Mouse (Mus musculus) lung, postnatal 0 days (tissue): ENCODE measurements around the gene Gm44973. TPM values are rescaled to one million over a fixed set of nuclear protein-coding genes. Genes with fewer than 3 reads are reported as not detected.

Experiments
- ATAC-seq: fragments of 200-750 bp; cut with Nextera tagmentation; 2 replicates; pipeline ENCODE4 v1.8.0; 2017; ENCODE audit warnings: moderate library complexity
- DNase-seq: peaks from one replicate; pipeline ENCODE4 v3.0.0-alpha.2; 2016; ENCODE audit warnings: low spot score
- H3K27ac ChIP-seq: fragments of 300-500 bp; sonication (generic); 2 replicates; pipeline ENCODE4 v1.5.1; 2014; ENCODE audit warnings: antibody characterized with exemption, mild to moderate bottlenecking, low read length, mixed read lengths
- H3K27me3 ChIP-seq: fragments of 300-500 bp; sonication (generic); replicated peaks from 2 replicates; pipeline ENCODE4 v1.6.1; 2014; ENCODE audit warnings: low read length, mixed read lengths; ENCODE audit not compliant: insufficient read depth
- H3K36me3 ChIP-seq: fragments of 300-500 bp; sonication (generic); 2 replicates; pipeline ENCODE4 v1.6.1; 2014; ENCODE audit warnings: low read length, mixed read lengths; ENCODE audit not compliant: insufficient read depth
- H3K4me1 ChIP-seq: fragments of 300-500 bp; sonication (generic); 2 replicates; pipeline ENCODE4 v1.6.1; 2014; ENCODE audit warnings: antibody characterized with exemption, low read depth, low read length, mixed read lengths; ENCODE audit not compliant: insufficient read depth
- H3K4me2 ChIP-seq: fragments of 300-500 bp; sonication (generic); replicated peaks from 2 replicates; pipeline ENCODE4 v1.6.1; 2014; ENCODE audit warnings: low read depth, mild to moderate bottlenecking, low read length, moderate library complexity, mixed read lengths
- H3K4me3 ChIP-seq: fragments of 300-500 bp; sonication (generic); 2 replicates; pipeline ENCODE4 v1.5.1; 2014; ENCODE audit warnings: low read depth, low read length
- H3K9ac ChIP-seq: fragments of 300-500 bp; sonication (generic); replicated peaks from 2 replicates; pipeline ENCODE4 v1.6.1; 2014; ENCODE audit warnings: low read depth, mild to moderate bottlenecking
- H3K9me3 ChIP-seq: fragments of 300-500 bp; sonication (generic); 2 replicates; pipeline ENCODE4 v1.6.1; 2016; ENCODE audit warnings: low read length, mixed read lengths
- CTCF ChIP-seq: IDR thresholded peaks from 2 replicates; pipeline ENCODE4 v1.5.1; 2016; ENCODE audit warnings: antibody characterized with exemption, mild to moderate bottlenecking
- EP300 ChIP-seq: IDR thresholded peaks from 2 replicates; pipeline ENCODE4 v1.6.1; 2016; ENCODE audit warnings: antibody characterized with exemption, mild to moderate bottlenecking, control low read depth
- WGBS: fragments of 180-500 bp; shearing (Covaris S2); extraction: QIAGEN DNeasy Blood & Tissue Kit; methylation state at CpG from one replicate; pipeline ENCODE4 v1.1.7; 2014; 5-methylcytosine and 5-hydroxymethylcytosine counted together
- polyA plus RNA-seq: library from polyadenylated mRNA; unstranded; fragments of >200 nt; fragmentation: Nextera tagmentation; extraction: Ambion mirVana; gene quantifications from 2 replicates; pipeline ENCODE4 v1.2.1, GENCODE M21; 2015

Gene Gm44973
- polyA plus RNA-seq, 1 experiment from 2014 or later, result 4.4 TPM

- DNase-seq, result no peak
- Histone ChIP-seq H3K27ac (peak overlapping the region; percentile 98), H3K9me3 (no peaks in the 10 kb centered on the region), H3K4me1 (0 out of 2 replicates have a peak, but pooled peaks cover 4% of the 10 kb centered on the region), H3K4me2 (peak overlapping the region; percentile 73), H3K36me3 (no peaks in the 10 kb centered on the region), H3K9ac (peak overlapping the region; percentile 96), H3K4me3 (peak overlapping the region; percentile 84), H3K27me3 (no peaks in the 10 kb centered on the region)
- 0% methylated on average over 8 of the region's 15 CpGs for WGBS
- no peak for TF ChIP-seq CTCF
- TF ChIP-seq EP300, result no peak
- peak; percentile 2; the same call in 1 of the 2 replicates for ATAC-seq
These were observed 5.4 kb downstream of the Gm44973 start for GRCm38 (mm10) chr7:5020685-5021084.

- ATAC-seq, result no peak
- H3K36me3 ChIP-seq, result no peaks in the 10 kb centered on the region
- TF ChIP-seq EP300, result no peak
- no peak for TF ChIP-seq CTCF
- H3K27me3 ChIP-seq, result no peaks in the 10 kb centered on the region
- H3K9me3 ChIP-seq, result no peaks in the 10 kb centered on the region
- H3K4me3 ChIP-seq, result peak overlapping the region; percentile 84
- WGBS, result 43% methylated on average over 5 of the region's 5 CpGs
- 0 out of 2 replicates have a peak, but pooled peaks cover 4% of the 10 kb centered on the region for H3K4me1 ChIP-seq
- peak overlapping the region; percentile 98 for H3K27ac ChIP-seq
- no peak for DNase-seq
- H3K9ac ChIP-seq, result peak overlapping the region; percentile 96
- peak overlapping the region; percentile 73 for H3K4me2 ChIP-seq
These were observed 5.9 kb downstream of the Gm44973 start for GRCm38 (mm10) chr7:5021197-5021596.

GRCm38 (mm10) chr7:5029543-5029942 lies 14.2 kb downstream of the Gm44973 start:
- no peaks in the 10 kb centered on the region for H3K4me1 ChIP-seq
- no peak overlapping the region for H3K4me2 ChIP-seq
- WGBS, result 95% methylated on average over 22 of the region's 22 CpGs
- DNase-seq (no peak), ATAC-seq (no peak)
- no peak overlapping the region for H3K27ac ChIP-seq
- no peaks in the 10 kb centered on the region for H3K27me3 ChIP-seq
- H3K36me3 ChIP-seq, result peaks cover 50% of the 10 kb centered on the region
- no peak for TF ChIP-seq EP300
- TF ChIP-seq CTCF, result no peak
- H3K9me3 ChIP-seq, result peaks cover 25% of the 10 kb centered on the region
- no peak overlapping the region for H3K4me3 ChIP-seq
- no peak overlapping the region for H3K9ac ChIP-seq

- peaks cover 25% of the 10 kb centered on the region for H3K9me3 ChIP-seq
- ATAC-seq, result no peak
- no peak overlapping the region for H3K9ac ChIP-seq
- H3K4me2 ChIP-seq, result no peak overlapping the region
- no peak for TF ChIP-seq EP300
- TF ChIP-seq CTCF, result no peak
- no peak overlapping the region for H3K27ac ChIP-seq
- H3K36me3 ChIP-seq, result peaks cover 53% of the 10 kb centered on the region
- no peaks in the 10 kb centered on the region for H3K27me3 ChIP-seq
- no peak for DNase-seq
- 95% methylated on average over 21 of the region's 21 CpGs for WGBS
- no peaks in the 10 kb centered on the region for H3K4me1 ChIP-seq
- no peak overlapping the region for H3K4me3 ChIP-seq
These were observed 14.7 kb downstream of the Gm44973 start for GRCm38 (mm10) chr7:5029946-5030345.

- H3K9me3 ChIP-seq, result peaks cover 25% of the 10 kb centered on the region
- no peak overlapping the region for H3K4me2 ChIP-seq
- DNase-seq (no peak), ATAC-seq (peak; percentile 7; the same call in 1 of the 2 replicates)
- H3K4me3 ChIP-seq, result no peak overlapping the region
- peaks cover 53% of the 10 kb centered on the region for H3K36me3 ChIP-seq
- no peaks in the 10 kb centered on the region for H3K27me3 ChIP-seq
- TF ChIP-seq EP300, result no peak
- no peaks in the 10 kb centered on the region for H3K4me1 ChIP-seq
- WGBS, result 90% methylated on average over 62 of the region's 63 CpGs
- no peak overlapping the region for H3K27ac ChIP-seq
- H3K9ac ChIP-seq, result no peak overlapping the region
These were observed 15.4 kb downstream of the Gm44973 start for GRCm38 (mm10) chr7:5030554-5031275.

GRCm38 (mm10) chr7:5031496-5031895 lies 16.2 kb downstream of the Gm44973 start:
- H3K9me3 ChIP-seq, result peaks cover 25% of the 10 kb centered on the region
- no peaks in the 10 kb centered on the region for H3K27me3 ChIP-seq
- no peak overlapping the region for H3K27ac ChIP-seq
- 86% methylated on average over 41 of the region's 46 CpGs for WGBS
- no peak overlapping the region for H3K4me2 ChIP-seq
- TF ChIP-seq EP300 (no peak), CTCF (no peak)
- ATAC-seq (no peak), DNase-seq (no peak)
- no peak overlapping the region for H3K9ac ChIP-seq
- no peak overlapping the region for H3K4me3 ChIP-seq
- H3K36me3 ChIP-seq, result peaks cover 51% of the 10 kb centered on the region
- no peaks in the 10 kb centered on the region for H3K4me1 ChIP-seq
